Mouse (Mus musculus) hindbrain, postnatal 0 days (tissue): ENCODE results near the gene Itpr1. TPM values are rescaled to one million over a fixed set of nuclear protein-coding genes. Genes with fewer than 3 reads are reported as not detected.

Experiments
- ATAC-seq: fragments of 200-750 bp; cut with Nextera tagmentation; 2 replicates; pipeline ENCODE4 v1.8.0; 2017; ENCODE audit warnings: mild to moderate bottlenecking, moderate TSS enrichment, moderate library complexity
- DNase-seq: peaks from one replicate; pipeline ENCODE4 v3.0.0-alpha.2; 2015; ENCODE audit warnings: low spot score
- H3K27ac ChIP-seq: fragments of 300-500 bp; sonication (generic); 2 replicates; pipeline ENCODE4 v1.5.1; 2014; ENCODE audit warnings: mild to moderate bottlenecking
- H3K27me3 ChIP-seq: fragments of 300-500 bp; sonication (generic); 2 replicates; pipeline ENCODE4 v1.6.1; 2014; ENCODE audit warnings: low read length, mixed read lengths; ENCODE audit not compliant: insufficient read depth
- H3K36me3 ChIP-seq: fragments of 300-500 bp; sonication (generic); 2 replicates; pipeline ENCODE4 v1.6.1; 2014; ENCODE audit warnings: low read length, mixed read lengths; ENCODE audit not compliant: insufficient read depth
- H3K4me1 ChIP-seq: fragments of 300-500 bp; sonication (generic); 2 replicates; pipeline ENCODE4 v1.6.1; 2014; ENCODE audit warnings: antibody characterized with exemption, low read length, mixed read lengths; ENCODE audit not compliant: insufficient read depth
- H3K4me2 ChIP-seq: fragments of 300-500 bp; sonication (generic); 2 replicates; pipeline ENCODE4 v1.6.1; 2014; ENCODE audit warnings: low read depth, mild to moderate bottlenecking, low read length, moderate library complexity, mixed read lengths
- H3K4me3 ChIP-seq: fragments of 300-500 bp; sonication (generic); 2 replicates; pipeline ENCODE4 v1.5.1; 2014; ENCODE audit warnings: low read length
- H3K9ac ChIP-seq: fragments of 300-500 bp; sonication (generic); replicated peaks from 2 replicates; pipeline ENCODE4 v1.6.1; 2014; ENCODE audit warnings: mild to moderate bottlenecking, low read length, moderate library complexity, mixed read lengths
- H3K9me3 ChIP-seq: fragments of 300-500 bp; sonication (generic); 2 replicates; pipeline ENCODE4 v1.6.1; 2016; ENCODE audit warnings: low read length, mixed read lengths
- CTCF ChIP-seq: IDR thresholded peaks from 2 replicates; pipeline ENCODE4 v1.5.1; 2016; ENCODE audit warnings: antibody characterized with exemption, control low read depth, low read depth
- WGBS: fragments of 180-500 bp; shearing (Covaris S2); extraction: QIAGEN DNeasy Blood & Tissue Kit; methylation state at CpG from one replicate; pipeline ENCODE4 v1.1.7; 2014; 5-methylcytosine and 5-hydroxymethylcytosine counted together
- polyA plus RNA-seq: library from polyadenylated mRNA; unstranded; fragments of >200 nt; fragmentation: Nextera tagmentation; extraction: Ambion mirVana; gene quantifications from 2 replicates; pipeline ENCODE4 v1.2.1, GENCODE M21; 2015
- total RNA-seq: library from RNA; depleted of rRNA; stranded (reverse); fragments of >200 nt; gene quantifications from 2 replicates; pipeline ENCODE4 v1.2.3, GENCODE M21; 2014

Itpr1 gene
- total and polyA plus RNA-seq, 2 experiments from 2014 or later: 7.2 to 47.1 TPM

GRCm38 (mm10) chr6:108465159-108465558, 252.3 kb downstream of the Itpr1 start:
- Histone ChIP-seq H3K36me3 (no peaks in the 10 kb centered on the region), H3K4me3 (no peak overlapping the region), H3K9ac (no peak overlapping the region), H3K27me3 (no peaks in the 10 kb centered on the region), H3K4me1 (no peaks in the 10 kb centered on the region), H3K9me3 (no peaks in the 10 kb centered on the region), H3K27ac (no peak overlapping the region), H3K4me2 (no peak overlapping the region)
- 94% methylated on average over 5 of the region's 5 CpGs for WGBS
- ATAC-seq: no peak
- TF ChIP-seq CTCF: no peak
- DNase-seq: no peak

- ATAC-seq (no peak), DNase-seq (no peak)
- Histone ChIP-seq H3K4me3 (no peak overlapping the region), H3K4me2 (no peak overlapping the region), H3K9ac (no peak overlapping the region), H3K27ac (no peak overlapping the region), H3K27me3 (no peaks in the 10 kb centered on the region), H3K4me1 (no peaks in the 10 kb centered on the region), H3K36me3 (no peaks in the 10 kb centered on the region), H3K9me3 (no peaks in the 10 kb centered on the region)
- 83% methylated on average over 8 of the region's 8 CpGs for WGBS
- no peak for TF ChIP-seq CTCF
Observed at GRCm38 (mm10) chr6:108466061-108466531, 253.2 kb downstream of the Itpr1 start.

GRCm38 (mm10) chr6:108467597-108467996, 254.7 kb downstream of the Itpr1 start:
- Histone ChIP-seq H3K9ac (no peak overlapping the region), H3K4me3 (no peak overlapping the region), H3K27me3 (no peaks in the 10 kb centered on the region), H3K27ac (no peak overlapping the region), H3K9me3 (no peaks in the 10 kb centered on the region), H3K4me2 (no peak overlapping the region), H3K36me3 (no peaks in the 10 kb centered on the region), H3K4me1 (no peaks in the 10 kb centered on the region)
- 65% methylated on average over 6 of the region's 6 CpGs for WGBS
- ATAC-seq: no peak
- DNase-seq: no peak
- TF ChIP-seq CTCF: no peak

GRCm38 (mm10) chr6:108468226-108468825, 255.4 kb downstream of the Itpr1 start:
- ATAC-seq (no peak), DNase-seq (no peak)
- H3K4me1 ChIP-seq: no peaks in the 10 kb centered on the region
- H3K36me3 ChIP-seq: no peaks in the 10 kb centered on the region
- no peak overlapping the region for H3K4me3 ChIP-seq
- WGBS: 73% methylated on average over 3 of the region's 3 CpGs
- H3K9me3 ChIP-seq: no peaks in the 10 kb centered on the region
- TF ChIP-seq CTCF: no peak
- no peaks in the 10 kb centered on the region for H3K27me3 ChIP-seq
- no peak overlapping the region for H3K27ac ChIP-seq
- H3K9ac ChIP-seq: no peak overlapping the region
- no peak overlapping the region for H3K4me2 ChIP-seq

- DNase-seq (no peak), ATAC-seq (no peak)
- no peaks in the 10 kb centered on the region for H3K9me3 ChIP-seq
- no peak overlapping the region for H3K4me2 ChIP-seq
- no peaks in the 10 kb centered on the region for H3K27me3 ChIP-seq
- H3K4me3 ChIP-seq: no peak overlapping the region
- 95% methylated on average over 3 of the region's 3 CpGs for WGBS
- no peak overlapping the region for H3K9ac ChIP-seq
- TF ChIP-seq CTCF: no peak
- no peak overlapping the region for H3K27ac ChIP-seq
- no peaks in the 10 kb centered on the region for H3K36me3 ChIP-seq
- H3K4me1 ChIP-seq: no peaks in the 10 kb centered on the region
Observed at GRCm38 (mm10) chr6:108471878-108472277, 259.0 kb downstream of the Itpr1 start.

- 82% methylated on average over 3 of the region's 3 CpGs for WGBS
- H3K4me1 ChIP-seq: no peaks in the 10 kb centered on the region
- DNase-seq (no peak), ATAC-seq (no peak)
- H3K9ac ChIP-seq: no peak overlapping the region
- no peak overlapping the region for H3K27ac ChIP-seq
- H3K4me2 ChIP-seq: no peak overlapping the region
- H3K9me3 ChIP-seq: no peaks in the 10 kb centered on the region
- H3K36me3 ChIP-seq: no peaks in the 10 kb centered on the region
- no peak overlapping the region for H3K4me3 ChIP-seq
- H3K27me3 ChIP-seq: no peaks in the 10 kb centered on the region
- TF ChIP-seq CTCF: no peak
Observed at GRCm38 (mm10) chr6:108472748-108473147, 259.9 kb downstream of the Itpr1 start.

- no peak overlapping the region for H3K27ac ChIP-seq
- no peaks in the 10 kb centered on the region for H3K27me3 ChIP-seq
- no peak for TF ChIP-seq CTCF
- WGBS: 77% methylated on average over 8 of the region's 8 CpGs
- ATAC-seq (no peak), DNase-seq (no peak)
- H3K4me2 ChIP-seq: no peak overlapping the region
- H3K9ac ChIP-seq: no peak overlapping the region
- H3K9me3 ChIP-seq: no peaks in the 10 kb centered on the region
- no peak overlapping the region for H3K4me3 ChIP-seq
- no peaks in the 10 kb centered on the region for H3K4me1 ChIP-seq
- no peaks in the 10 kb centered on the region for H3K36me3 ChIP-seq
Observed at GRCm38 (mm10) chr6:108476797-108477235, 263.9 kb downstream of the Itpr1 start.
